Mouse (Mus musculus) E14TG2a.4 (cell line): ENCODE measurements at regions not wholly inside any gene's neighbourhood (a gene's known extent, or its start where the extent isn't known, plus 50 kb on each side); places are given as distances from the start of the nearest gene placed in this dataset.

ENCODE experiments used
- CTCF ChIP-seq: conservative IDR thresholded peaks from 2 replicates; pipeline ENCODE4 v1.5.1; 2014; ENCODE audit warnings: low read length
- NANOG ChIP-seq: IDR thresholded peaks from 2 replicates; pipeline ENCODE4 v1.6.1; 2014; ENCODE audit warnings: borderline replicate concordance, low read length, mixed read lengths

DNA sequence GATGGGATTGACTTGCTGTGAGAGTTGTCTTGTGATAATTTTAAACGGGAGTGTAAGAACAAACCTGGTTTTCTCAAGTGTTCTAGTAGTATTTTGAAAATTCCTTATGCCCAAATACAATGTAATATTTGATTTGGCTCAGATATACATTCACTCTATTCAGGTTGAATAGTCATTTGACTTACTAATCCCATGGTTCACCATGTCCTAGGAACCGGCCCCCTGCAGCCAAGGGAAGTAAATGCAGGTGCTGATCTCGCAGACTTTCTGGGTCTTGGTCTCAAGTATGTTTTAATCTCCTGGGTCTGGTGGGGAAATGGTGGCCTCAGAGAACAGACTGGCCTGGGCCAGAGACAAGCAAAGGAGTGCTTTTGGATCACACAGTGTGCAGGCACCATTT is 253.2 kb upstream of the Gm5148 start:
- TF ChIP-seq CTCF (no peak), NANOG (no peak)
